Mouse (Mus musculus): ENCODE results near the gene Krtap29-1. TPM values are rescaled to one million over a fixed set of nuclear protein-coding genes. Genes with fewer than 3 reads are reported as not detected.

Gene Krtap29-1
- total RNA-seq, 1 experiment, result not detected

DNA sequence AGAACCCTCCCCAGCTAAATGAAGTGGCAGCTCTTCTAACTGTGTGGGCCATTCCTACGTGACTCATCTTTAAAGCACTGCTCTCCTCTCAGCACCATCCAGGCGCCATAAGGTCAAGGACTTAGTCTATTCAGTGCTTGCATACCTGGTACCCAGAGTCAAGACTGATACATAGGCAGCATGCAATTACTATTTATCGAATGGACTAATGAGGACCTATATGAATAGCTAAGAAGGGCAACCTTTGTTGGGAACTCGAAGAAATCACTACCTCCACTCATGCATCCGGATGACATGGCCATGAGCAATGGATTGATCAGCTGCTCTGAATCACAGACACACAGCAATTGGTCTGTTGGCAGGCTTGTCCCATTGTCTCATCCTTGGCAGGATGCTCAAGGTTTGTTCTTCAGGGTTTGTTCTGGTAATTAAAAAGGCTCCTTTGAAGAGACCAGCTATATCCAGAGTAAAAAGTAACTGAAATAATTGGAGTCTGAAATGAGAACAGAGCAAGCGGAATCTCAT is 11.1 kb upstream of the Krtap29-1 start:
- no peak for DNase-seq (ENCODE audit: low read depth, low spot score)
- no peak for TF ChIP-seq ZNF384 (IDR thresholded peaks at IDR 0.05; ENCODE audit: low read depth, low read length)
- no peak for TF ChIP-seq ZC3H11A (IDR thresholded peaks at IDR 0.05; ENCODE audit: borderline replicate concordance, low read depth, low read length)
- no peak for TF ChIP-seq HCFC1 (IDR thresholded peaks at IDR 0.05; ENCODE audit: borderline replicate concordance, insufficient read depth, low read length)
- TF ChIP-seq CHD2 (IDR thresholded peaks at IDR 0.05; ENCODE audit: low read depth, low read length), result no peak
- no peak for TF ChIP-seq MAFK (IDR thresholded peaks at IDR 0.05; ENCODE audit: insufficient read depth, low read depth, low read length)
- Histone ChIP-seq H3K9ac (ENCODE audit: insufficient read depth, low read depth, low read length, poor library complexity, severe bottlenecking) (no peak overlapping the region), H3K9me3 (ENCODE audit: control insufficient read depth, insufficient read depth, low read depth, low read length) (no peaks in the 10 kb centered on the region), H3K36me3 (ENCODE audit: control insufficient read depth, insufficient read depth, low read length, poor library complexity, severe bottlenecking) (no peaks in the 10 kb centered on the region), H3K4me3 (ENCODE audit: insufficient read depth in 1 of 2, low read depth in 1 of 2, low read length in 2 of 2, poor library complexity in 1 of 2, severe bottlenecking in 1 of 2) (no peak overlapping the region), H3K4me1 (ENCODE audit: control insufficient read depth in 2 of 2, insufficient read depth in 2 of 2, low read length in 2 of 2, poor library complexity in 1 of 2) (no peaks in the 10 kb centered on the region), H3K27ac (ENCODE audit: insufficient read depth, low read depth, low read length, poor library complexity, severe bottlenecking) (no peak overlapping the region)
- in situ Hi-C loops (cut with MboI; ENCODE audit: low sequenced_read_pairs in 2 of 2, unreplicated experiment in 2 of 2), result no loop called here

DNA sequence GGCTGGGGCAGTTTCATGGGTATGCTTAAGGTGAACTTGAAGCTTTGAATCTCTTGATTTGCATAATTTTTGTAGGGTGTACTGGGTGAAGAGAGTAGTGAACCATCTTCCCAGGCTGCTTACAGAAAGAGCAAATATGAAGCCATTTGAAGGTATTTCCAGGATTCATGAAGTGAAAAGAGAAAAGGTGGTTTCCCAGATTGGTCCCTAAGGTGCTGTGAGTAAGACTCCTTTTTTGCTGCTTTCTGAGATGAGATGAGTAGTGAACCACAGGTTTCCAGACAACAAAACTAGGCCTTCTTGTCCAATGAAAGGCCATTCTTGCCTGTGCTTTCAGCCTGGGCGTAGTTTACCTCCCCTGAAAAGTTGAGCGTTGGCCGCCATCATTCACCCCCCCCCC is 9.7 kb upstream of the Krtap29-1 start:
- no peak for TF ChIP-seq ZC3H11A (IDR thresholded peaks at IDR 0.05; ENCODE audit: borderline replicate concordance, low read depth, low read length)
- TF ChIP-seq CHD2 (IDR thresholded peaks at IDR 0.05; ENCODE audit: low read depth, low read length), result no peak
- no peak for TF ChIP-seq MAFK (IDR thresholded peaks at IDR 0.05; ENCODE audit: insufficient read depth, low read depth, low read length)
- TF ChIP-seq HCFC1 (IDR thresholded peaks at IDR 0.05; ENCODE audit: borderline replicate concordance, insufficient read depth, low read length), result no peak
- no peak for TF ChIP-seq ZNF384 (IDR thresholded peaks at IDR 0.05; ENCODE audit: low read depth, low read length)
- DNase-seq (ENCODE audit: low read depth, low spot score), result no peak
- Histone ChIP-seq H3K27ac (ENCODE audit: insufficient read depth, low read depth, low read length, poor library complexity, severe bottlenecking) (no peak overlapping the region), H3K9me3 (ENCODE audit: control insufficient read depth, insufficient read depth, low read depth, low read length) (no peaks in the 10 kb centered on the region), H3K9ac (ENCODE audit: insufficient read depth, low read depth, low read length, poor library complexity, severe bottlenecking) (no peak overlapping the region), H3K4me1 (ENCODE audit: control insufficient read depth in 2 of 2, insufficient read depth in 2 of 2, low read length in 2 of 2, poor library complexity in 1 of 2) (no peaks in the 10 kb centered on the region), H3K4me3 (ENCODE audit: insufficient read depth in 1 of 2, low read depth in 1 of 2, low read length in 2 of 2, poor library complexity in 1 of 2, severe bottlenecking in 1 of 2) (no peak overlapping the region), H3K36me3 (ENCODE audit: control insufficient read depth, insufficient read depth, low read length, poor library complexity, severe bottlenecking) (no peaks in the 10 kb centered on the region)
- in situ Hi-C loops (cut with MboI; ENCODE audit: low sequenced_read_pairs in 2 of 2, unreplicated experiment in 2 of 2), result no loop called here

DNA sequence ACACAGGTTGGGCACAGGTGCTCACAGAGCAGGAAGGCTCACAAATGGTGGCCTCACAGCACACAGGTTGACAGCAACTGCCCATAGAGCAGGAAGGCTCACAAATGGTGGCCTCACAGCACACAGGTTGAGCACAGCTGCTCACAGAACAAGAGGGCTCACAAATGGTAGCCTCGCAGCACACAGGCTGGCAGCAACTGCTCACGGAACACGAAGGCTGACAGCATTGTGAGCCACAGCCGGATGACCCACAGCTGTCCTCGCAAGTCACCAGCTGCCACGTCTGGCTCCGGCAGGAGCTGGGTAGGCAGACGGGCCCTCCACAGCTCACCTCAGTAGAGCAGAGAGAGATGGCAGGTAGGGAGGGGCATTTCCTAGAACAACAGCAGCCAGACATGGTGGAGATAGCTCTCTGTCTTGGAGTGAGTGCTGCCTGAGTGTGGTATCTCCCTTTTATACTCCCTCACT is 7.4 kb upstream of the Krtap29-1 start, which contains the start of gene Krtap16-1:
TSS of gene Krtap16-1 (minus strand) at position 418 of the 468 bp plus-strand sequence.
- no peak within 1 kb of the TSS for H3K4me3 ChIP-seq (ENCODE audit: insufficient read depth in 1 of 2, low read depth in 1 of 2, low read length in 2 of 2, poor library complexity in 1 of 2, severe bottlenecking in 1 of 2)
- no peak within 1 kb of the TSS for H3K9ac ChIP-seq (ENCODE audit: insufficient read depth, low read depth, low read length, poor library complexity, severe bottlenecking)
- H3K4me1 ChIP-seq (ENCODE audit: control insufficient read depth in 2 of 2, insufficient read depth in 2 of 2, low read length in 2 of 2, poor library complexity in 1 of 2), result no peaks in the 10 kb centered on the region
- H3K36me3 ChIP-seq (ENCODE audit: control insufficient read depth, insufficient read depth, low read length, poor library complexity, severe bottlenecking), result no peaks in the 10 kb centered on the region
- no peak within 1 kb of the TSS for H3K27ac ChIP-seq (ENCODE audit: insufficient read depth, low read depth, low read length, poor library complexity, severe bottlenecking)
- H3K9me3 ChIP-seq (ENCODE audit: control insufficient read depth, insufficient read depth, low read depth, low read length), result no peaks in the 10 kb centered on the region
- no peak for DNase-seq (ENCODE audit: low read depth, low spot score)
- in situ Hi-C loops (cut with MboI; ENCODE audit: low sequenced_read_pairs in 2 of 2, unreplicated experiment in 2 of 2), result no loop called here
- TF ChIP-seq HCFC1 (IDR thresholded peaks at IDR 0.05; ENCODE audit: borderline replicate concordance, insufficient read depth, low read length) (no peak), ZC3H11A (IDR thresholded peaks at IDR 0.05; ENCODE audit: borderline replicate concordance, low read depth, low read length) (no peak), CHD2 (IDR thresholded peaks at IDR 0.05; ENCODE audit: low read depth, low read length) (no peak), ZNF384 (IDR thresholded peaks at IDR 0.05; ENCODE audit: low read depth, low read length) (no peak)

DNA sequence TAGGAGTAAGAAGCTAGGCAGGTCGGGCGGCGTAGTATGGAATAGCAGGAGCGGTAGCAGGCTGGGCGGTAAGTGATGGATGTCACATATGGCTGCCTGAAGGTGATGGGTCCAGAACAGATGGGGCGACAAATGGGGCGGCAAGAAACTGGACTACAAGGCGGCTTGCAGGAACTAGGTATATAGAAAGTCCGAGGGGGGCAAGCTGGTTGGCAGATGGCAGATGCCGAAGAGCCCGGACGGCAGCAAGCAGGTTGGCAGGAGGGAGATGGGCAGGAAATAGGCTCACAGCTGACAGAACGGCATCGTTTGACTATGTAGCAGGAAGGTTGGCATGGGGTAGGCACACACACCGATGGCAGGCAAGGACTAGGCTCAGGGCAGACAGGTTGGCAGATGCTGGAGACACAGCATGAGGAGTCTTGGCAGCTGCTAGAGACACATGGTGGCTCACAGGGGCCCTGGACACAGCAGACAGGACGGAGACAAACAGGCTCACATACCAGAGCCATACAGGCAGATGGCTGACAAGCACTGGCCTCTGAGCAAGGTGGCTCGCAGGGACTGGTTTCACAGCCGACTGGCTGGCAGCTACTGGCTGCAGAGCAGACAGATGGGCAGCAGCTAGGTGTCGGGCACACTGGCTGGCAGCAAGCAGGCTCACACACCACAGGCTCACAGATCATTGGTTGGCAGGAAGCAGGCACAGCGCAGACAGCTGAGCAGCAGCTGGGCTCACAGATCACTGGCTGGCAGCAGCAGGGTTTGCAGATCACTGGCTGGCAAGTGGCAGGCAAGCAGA is 6.6 kb upstream of the Krtap29-1 start:
- Histone ChIP-seq H3K4me3 (ENCODE audit: insufficient read depth in 1 of 2, low read depth in 1 of 2, low read length in 2 of 2, poor library complexity in 1 of 2, severe bottlenecking in 1 of 2) (no peak overlapping the region), H3K4me1 (ENCODE audit: control insufficient read depth in 2 of 2, insufficient read depth in 2 of 2, low read length in 2 of 2, poor library complexity in 1 of 2) (no peaks in the 10 kb centered on the region), H3K36me3 (ENCODE audit: control insufficient read depth, insufficient read depth, low read length, poor library complexity, severe bottlenecking) (no peaks in the 10 kb centered on the region), H3K27ac (ENCODE audit: insufficient read depth, low read depth, low read length, poor library complexity, severe bottlenecking) (no peak overlapping the region), H3K9me3 (ENCODE audit: control insufficient read depth, insufficient read depth, low read depth, low read length) (no peaks in the 10 kb centered on the region), H3K9ac (ENCODE audit: insufficient read depth, low read depth, low read length, poor library complexity, severe bottlenecking) (no peak overlapping the region)
- in situ Hi-C loops (cut with MboI; ENCODE audit: low sequenced_read_pairs in 2 of 2, unreplicated experiment in 2 of 2), result no loop called here
- no peak for DNase-seq (ENCODE audit: low read depth, low spot score)
- TF ChIP-seq ZNF384 (IDR thresholded peaks at IDR 0.05; ENCODE audit: low read depth, low read length), result no peak
